Mouse (Mus musculus) spleen, adult 2 months (tissue): ENCODE results near the gene Afg1l.

Source experiments
- CTCF ChIP-seq: fragments of 200-500 bp; IDR thresholded peaks from 2 replicates; pipeline ENCODE4 v1.5.1; 2011; ENCODE audit warnings: mild to moderate bottlenecking, inconsistent platforms; ENCODE audit not compliant: insufficient read depth, insufficient read length, insufficient replicate concordance; ENCODE audit errors: extremely low read depth
- POLR2A ChIP-seq: fragments of 200-500 bp; IDR thresholded peaks from 2 replicates; pipeline ENCODE4 v1.6.1; 2011; ENCODE audit warnings: low read depth, low read length, inconsistent platforms

- TF ChIP-seq CTCF (no peak), POLR2A (no peak)
These were observed 35.8 kb upstream of the Afg1l start for GRCm38 (mm10) chr10:42514125-42514524.
